Mouse (Mus musculus) central nervous system, embryonic 18 days (tissue): ENCODE data around the gene 6430550D23Rik. TPM values are rescaled to one million over a fixed set of nuclear protein-coding genes. Genes with fewer than 3 reads are reported as not detected.

ENCODE experiments used
- polyA plus RNA-seq: library from polyadenylated mRNA; depleted of rRNA; stranded (reverse); fragments of >200 nt; gene quantifications from 2 replicates; pipeline ENCODE4 v1.2.3, GENCODE M21; 2012; rRNA removed

6430550D23Rik gene
- polyA plus RNA-seq, result 2.8 and 3.5 TPM in 2 replicates

DNA sequence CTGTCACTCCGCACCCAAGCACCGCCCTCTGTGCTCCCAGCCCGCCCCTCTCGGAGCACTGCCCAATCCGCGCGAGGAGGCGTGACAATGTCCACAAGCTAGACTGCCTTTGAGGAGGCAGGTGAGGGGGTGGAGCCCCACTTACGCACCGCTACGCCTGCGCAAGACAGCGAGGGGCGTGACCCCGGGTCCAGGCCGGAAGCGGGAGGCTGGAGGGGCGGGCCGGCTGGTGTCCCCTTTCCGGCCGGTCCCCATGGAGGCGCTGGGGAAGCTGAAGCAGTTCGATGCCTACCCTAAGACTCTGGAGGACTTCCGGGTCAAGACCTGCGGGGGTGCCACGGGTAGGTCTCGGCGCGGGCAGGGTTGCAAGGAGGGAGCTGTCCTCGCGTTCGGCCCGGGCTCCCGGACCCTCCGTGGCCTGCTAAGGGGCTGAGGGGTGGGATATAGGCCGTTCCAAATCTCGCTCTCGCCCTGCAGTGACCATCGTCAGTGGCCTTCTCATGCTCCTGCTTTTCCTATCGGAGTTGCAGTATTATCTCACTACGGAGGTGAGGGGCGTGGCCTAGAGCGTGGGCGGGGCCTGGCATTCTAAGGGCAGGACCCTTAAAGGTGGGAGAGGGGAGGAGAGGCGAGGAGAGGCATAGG lies at the start of gene 6430550D23Rik, which contains the start of gene Ergic3:
Gene 6430550D23Rik, minus strand, starts transcription at position 90 of the 645 bp plus-strand sequence.
Gene Ergic3, plus strand, starts transcription at position 158 of the 645 bp plus-strand sequence.

GRCm38 (mm10) chr2:156052816-156053215 lies 45.0 kb upstream of the 6430550D23Rik start, which contains the start of gene Fer1l4:
TSS of gene Fer1l4 (minus strand) at chr2:156052947.

GRCm38 (mm10) chr2:155956134-155957059 lies 51.4 kb downstream of the 6430550D23Rik start, which contains the start of gene Cep250:
TSS of gene Cep250 (plus strand) at chr2:155956458.

GRCm38 (mm10) chr2:155945124-155945523 lies 62.7 kb downstream of the 6430550D23Rik start, which contains the start of gene Gdf5:
TSS of gene Gdf5 (minus strand) at chr2:155945367.

DNA sequence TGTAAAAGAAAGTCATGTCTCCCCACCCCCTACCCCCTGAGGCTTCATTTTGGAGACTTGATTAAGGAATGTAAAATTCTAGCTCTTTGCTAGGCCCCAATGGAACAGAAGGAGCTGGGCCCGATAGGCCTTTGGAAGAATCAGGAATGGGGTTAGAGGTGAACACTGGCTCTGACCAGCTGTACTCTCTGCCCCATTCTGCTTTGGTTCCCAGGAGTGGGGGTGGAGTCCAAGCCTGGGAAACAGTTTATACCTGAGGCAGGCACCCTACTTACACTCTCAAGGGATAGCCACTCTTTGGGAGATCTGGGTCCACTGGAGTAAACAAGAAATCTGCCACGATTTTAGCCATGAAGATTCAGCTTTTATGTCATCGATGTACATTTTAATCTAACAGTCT lies 67.1 kb downstream of the 6430550D23Rik start, which contains the start of gene Gm15557:
Gene Gm15557, plus strand, starts transcription at position 48 of the 400 bp plus-strand sequence.

DNA sequence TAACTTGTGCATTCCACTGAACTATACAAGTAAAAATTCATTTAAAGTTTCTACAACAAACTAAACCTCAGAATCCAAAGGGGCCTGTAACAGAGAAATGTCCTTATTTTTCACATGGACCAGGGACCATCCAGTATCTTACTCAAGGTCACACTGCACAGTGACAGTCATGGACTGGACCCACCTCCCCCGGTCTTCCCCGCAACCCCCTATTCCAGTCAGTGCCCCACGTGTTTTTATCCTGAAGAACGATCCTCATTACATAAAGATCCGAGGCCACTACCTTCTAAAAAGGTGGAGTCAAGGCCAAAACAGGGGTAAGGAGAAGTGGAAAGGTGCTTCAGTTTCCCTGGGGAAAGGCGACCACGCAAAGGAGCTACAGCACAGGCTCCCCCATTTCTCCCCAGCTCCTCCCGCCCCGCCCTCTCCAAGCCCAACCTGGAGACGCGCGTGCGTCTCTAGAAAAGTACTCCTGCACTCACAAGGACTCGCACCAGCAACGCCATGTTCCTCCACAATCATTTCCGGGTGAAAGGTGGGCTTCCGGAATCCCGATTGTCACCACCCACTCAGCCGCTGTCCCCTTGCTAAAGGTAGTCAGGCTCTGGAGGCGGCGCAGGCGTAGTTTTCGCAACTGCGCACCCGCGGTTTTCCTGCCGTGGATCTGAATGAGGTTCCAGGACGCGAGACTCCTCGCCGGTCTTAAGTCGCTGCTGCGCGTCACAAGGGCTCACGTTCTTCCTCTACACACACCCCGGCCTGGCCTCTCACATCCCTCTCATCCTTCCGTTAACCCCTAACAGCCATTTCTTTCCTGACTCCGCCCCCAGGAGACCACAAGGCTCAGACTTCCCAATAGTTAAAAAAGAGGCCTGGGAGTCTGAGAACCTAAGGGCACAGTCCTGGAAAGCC lies 78.0 kb downstream of the 6430550D23Rik start, which contains the start of gene Uqcc1:
Gene Uqcc1, minus strand, starts transcription at position 780 of the 912 bp plus-strand sequence.

Other genes with a start within 250 kb of the 6430550D23Rik start
- gene Mmp24, start 232.6 kb downstream of the 6430550D23Rik start, polyA plus RNA-seq, result 86.0 and 89.4 TPM in 2 replicates
- gene BC029722, start 188.6 kb downstream of the 6430550D23Rik start, polyA plus RNA-seq, result 34.6 and 35.2 TPM in 2 replicates
- 75.0 and 88.9 TPM in 2 replicates for gene Eif6, start 181.1 kb downstream of the 6430550D23Rik start, polyA plus RNA-seq
- not detected in 2 replicates for gene Fam83c, start 173.1 kb downstream of the 6430550D23Rik start, polyA plus RNA-seq
- gene Uqcc1, start 77.7 kb downstream of the 6430550D23Rik start, polyA plus RNA-seq, result 52.4 and 54.0 TPM in 2 replicates
- gene Gm15557, start 67.2 kb downstream of the 6430550D23Rik start, polyA plus RNA-seq, result not detected in 2 replicates
- 1.2 and 1.6 TPM in 2 replicates for gene Gdf5, start 62.6 kb downstream of the 6430550D23Rik start, polyA plus RNA-seq
- gene Cep250, start 51.5 kb downstream of the 6430550D23Rik start, polyA plus RNA-seq, result 20.5 and 20.6 TPM in 2 replicates
- gene Ergic3, start 68 bp upstream of the 6430550D23Rik start, polyA plus RNA-seq, result 477 and 481 TPM in 2 replicates
- gene Fer1l4, start 45.0 kb upstream of the 6430550D23Rik start, polyA plus RNA-seq, result 0.04 and 0.12 TPM in 2 replicates
- gene Spag4, start 57.2 kb upstream of the 6430550D23Rik start, polyA plus RNA-seq, result 8.9 and 9.7 TPM in 2 replicates
- gene Cpne1, start 104.0 kb upstream of the 6430550D23Rik start, polyA plus RNA-seq, result 58.3 and 63.6 TPM in 2 replicates
- 15.9 and 19.6 TPM in 2 replicates for gene Rbm12, start 104.0 kb upstream of the 6430550D23Rik start, polyA plus RNA-seq
- gene Gm28036, start 119.1 kb upstream of the 6430550D23Rik start, polyA plus RNA-seq, result 4.6 and 7.3 TPM in 2 replicates
- gene Romo1, start 136.1 kb upstream of the 6430550D23Rik start, polyA plus RNA-seq, result 398 and 404 TPM in 2 replicates
- gene Nfs1, start 136.2 kb upstream of the 6430550D23Rik start, polyA plus RNA-seq, result 42.8 and 44.2 TPM in 2 replicates
- gene Rbm39, start 172.3 kb upstream of the 6430550D23Rik start, polyA plus RNA-seq, result 153 TPM in 2 replicates
- 32.9 and 34.0 TPM in 2 replicates for gene Phf20, start 188.5 kb upstream of the 6430550D23Rik start, polyA plus RNA-seq